Mouse (Mus musculus): ENCODE data around the gene Cdk2ap2. TPM values are rescaled to one million over a fixed set of nuclear protein-coding genes. Genes with fewer than 3 reads are reported as not detected.
"Not testable (repeated sequence)": the region's sequence is repeated elsewhere in the genome, so short reads cannot be mapped to it uniquely, and the experiment has no call there.

The Cdk2ap2 gene
- polyA plus RNA-seq, 1 experiment from 2014 or later: 116 TPM

DNA sequence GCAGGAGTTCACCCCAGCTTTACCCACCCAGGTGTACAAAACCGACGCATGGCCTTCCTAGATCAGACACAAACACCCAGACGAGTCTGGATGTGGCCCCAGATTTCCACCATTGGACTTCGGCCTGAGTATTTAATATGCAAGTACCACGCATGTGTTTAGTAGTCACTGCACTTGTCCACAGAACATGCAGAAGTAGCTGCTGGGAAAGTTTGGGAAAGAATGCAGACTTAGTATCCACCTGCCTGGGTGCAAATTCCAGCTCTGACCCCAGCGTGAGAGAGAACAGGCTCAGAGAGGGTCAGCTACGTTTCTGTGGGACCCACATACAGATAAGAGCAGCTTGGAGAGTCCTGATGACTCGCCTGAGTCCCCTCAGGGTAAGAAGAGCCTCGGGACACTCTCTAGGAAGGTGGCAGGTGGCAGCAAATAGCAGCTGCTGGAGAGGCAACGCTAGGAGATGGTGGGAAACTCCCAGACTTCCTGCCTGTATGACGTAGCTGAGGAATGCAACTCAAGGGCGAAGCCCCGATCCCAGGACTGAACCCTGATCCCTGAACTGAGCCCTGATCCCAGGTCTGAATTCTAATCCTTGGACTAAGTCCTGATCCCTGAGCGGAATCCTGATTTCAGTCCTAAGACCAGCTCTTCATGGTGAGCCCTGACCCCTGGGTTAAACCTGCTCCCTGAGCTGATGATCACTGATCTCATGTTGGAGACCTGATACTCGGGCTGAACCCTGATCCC lies 40.9 kb upstream of the Cdk2ap2 start:
- no peaks in the 10 kb centered on the region for H3K4me1 ChIP-seq (ENCODE audit: control insufficient read depth, insufficient read depth, low read length)
- no peak overlapping the region for H3K4me3 ChIP-seq (ENCODE audit: low read length)
- no peaks in the 10 kb centered on the region for H3K27me3 ChIP-seq (ENCODE audit: control insufficient read depth, insufficient read depth, low read length)
- H3K4me2 ChIP-seq (replicated peaks; ENCODE audit: low read depth, low read length): no peak overlapping the region
- H3K9ac ChIP-seq (ENCODE audit: low read depth, low read length): no peak overlapping the region; the same call in 1 of the 2 replicates
- no peaks in the 10 kb centered on the region for H3K36me3 ChIP-seq (ENCODE audit: control insufficient read depth, insufficient read depth, low read length)
- H3K27ac ChIP-seq (ENCODE audit: low read depth, low read length): no peak overlapping the region
- no peak for ATAC-seq (ENCODE audit: low FRiP score, low TSS enrichment)
- no peaks in the 10 kb centered on the region for H3K9me3 ChIP-seq (ENCODE audit: control insufficient read depth, low read length)
- 56% methylated on average over 15 of the region's 15 CpGs for WGBS

DNA sequence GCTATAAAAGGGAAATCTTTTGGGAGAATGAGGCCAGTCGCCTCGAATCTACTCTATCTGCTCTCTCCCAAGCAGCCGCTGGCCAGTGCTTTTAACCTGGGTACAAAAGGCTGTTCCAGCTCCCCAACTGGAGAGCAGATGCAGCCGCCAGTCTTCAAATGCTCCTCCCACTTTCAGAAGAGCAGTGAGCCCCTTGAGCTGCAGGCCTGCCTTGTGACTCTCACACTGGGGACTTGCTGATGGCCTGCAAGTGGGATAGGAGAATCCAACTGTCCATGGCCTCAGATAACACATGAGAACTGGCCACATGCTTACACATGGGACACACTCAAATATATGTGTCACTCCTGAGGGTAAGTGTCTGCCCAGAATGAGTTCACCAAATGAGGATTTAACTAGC lies 40.3 kb upstream of the Cdk2ap2 start:
- no peak for ATAC-seq (ENCODE audit: low FRiP score, low TSS enrichment)
- Histone ChIP-seq H3K27ac (ENCODE audit: low read depth, low read length) (no peak overlapping the region), H3K4me1 (ENCODE audit: control insufficient read depth, insufficient read depth, low read length) (no peaks in the 10 kb centered on the region), H3K9ac (ENCODE audit: low read depth, low read length) (no peak overlapping the region; the same call in 1 of the 2 replicates), H3K9me3 (ENCODE audit: control insufficient read depth, low read length) (no peaks in the 10 kb centered on the region), H3K36me3 (ENCODE audit: control insufficient read depth, insufficient read depth, low read length) (no peaks in the 10 kb centered on the region), H3K4me3 (ENCODE audit: low read length) (no peak overlapping the region), H3K27me3 (ENCODE audit: control insufficient read depth, insufficient read depth, low read length) (no peaks in the 10 kb centered on the region), H3K4me2 (replicated peaks; ENCODE audit: low read depth, low read length) (no peak overlapping the region)
- WGBS: 51% methylated on average over 4 of the region's 4 CpGs

DNA sequence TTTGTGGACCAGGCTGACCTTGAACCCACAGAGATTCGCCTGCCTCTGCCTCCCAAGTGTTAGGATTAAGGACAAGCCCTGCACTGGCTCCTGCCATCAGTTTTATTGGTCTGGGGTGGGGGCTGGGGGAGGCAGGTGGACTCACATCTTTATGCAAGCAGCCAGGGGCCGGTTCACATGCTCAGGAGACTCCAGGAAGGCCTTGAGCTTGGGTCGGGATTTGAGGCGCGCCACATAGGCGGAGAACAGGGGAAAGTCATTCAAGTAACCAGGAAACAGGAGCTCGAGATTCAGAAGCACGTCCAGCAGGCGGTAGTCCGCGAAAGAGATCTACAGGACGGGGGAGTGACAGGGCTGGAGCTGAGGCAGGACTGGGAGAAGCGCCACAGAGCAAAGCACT lies 39.6 kb upstream of the Cdk2ap2 start:
- WGBS: 78% methylated on average over 13 of the region's 13 CpGs
- Histone ChIP-seq H3K27me3 (ENCODE audit: control insufficient read depth, insufficient read depth, low read length) (no peaks in the 10 kb centered on the region), H3K9ac (ENCODE audit: low read depth, low read length) (no peak overlapping the region), H3K4me3 (ENCODE audit: low read length) (no peak overlapping the region), H3K36me3 (ENCODE audit: control insufficient read depth, insufficient read depth, low read length) (no peaks in the 10 kb centered on the region), H3K9me3 (ENCODE audit: control insufficient read depth, low read length) (no peaks in the 10 kb centered on the region), H3K27ac (ENCODE audit: low read depth, low read length) (no peak overlapping the region), H3K4me1 (ENCODE audit: control insufficient read depth, insufficient read depth, low read length) (no peaks in the 10 kb centered on the region), H3K4me2 (replicated peaks; ENCODE audit: low read depth, low read length) (no peak overlapping the region)
- ATAC-seq (ENCODE audit: low FRiP score, low TSS enrichment): no peak

DNA sequence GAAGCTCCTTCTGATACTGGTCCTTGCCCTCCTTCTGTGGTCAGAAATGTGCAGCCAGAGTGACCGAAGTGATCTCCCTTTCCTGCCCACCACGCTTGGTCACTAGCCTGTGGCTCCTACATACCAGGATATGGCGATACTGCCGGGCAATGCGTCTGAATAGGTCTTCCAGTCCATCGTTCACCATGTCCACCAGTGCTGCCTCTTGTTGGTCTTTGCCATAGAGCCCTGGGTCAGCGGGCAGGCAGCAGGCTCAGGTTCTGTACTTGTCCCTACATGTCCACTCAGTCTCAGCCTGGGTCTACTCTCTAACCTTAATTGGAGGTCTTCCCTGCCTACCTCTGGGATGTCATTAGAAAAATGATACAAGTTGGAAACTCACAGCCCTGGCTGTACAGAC lies 39.0 kb upstream of the Cdk2ap2 start:
- Histone ChIP-seq H3K4me1 (ENCODE audit: control insufficient read depth, insufficient read depth, low read length) (no peaks in the 10 kb centered on the region), H3K4me2 (replicated peaks; ENCODE audit: low read depth, low read length) (no peak overlapping the region), H3K36me3 (ENCODE audit: control insufficient read depth, insufficient read depth, low read length) (no peaks in the 10 kb centered on the region), H3K9me3 (ENCODE audit: control insufficient read depth, low read length) (no peaks in the 10 kb centered on the region), H3K4me3 (ENCODE audit: low read length) (no peak overlapping the region), H3K27ac (ENCODE audit: low read depth, low read length) (no peak overlapping the region), H3K9ac (ENCODE audit: low read depth, low read length) (no peak overlapping the region), H3K27me3 (ENCODE audit: control insufficient read depth, insufficient read depth, low read length) (no peaks in the 10 kb centered on the region)
- 96% methylated on average over 7 of the region's 7 CpGs for WGBS
- no peak for ATAC-seq (ENCODE audit: low FRiP score, low TSS enrichment)

DNA sequence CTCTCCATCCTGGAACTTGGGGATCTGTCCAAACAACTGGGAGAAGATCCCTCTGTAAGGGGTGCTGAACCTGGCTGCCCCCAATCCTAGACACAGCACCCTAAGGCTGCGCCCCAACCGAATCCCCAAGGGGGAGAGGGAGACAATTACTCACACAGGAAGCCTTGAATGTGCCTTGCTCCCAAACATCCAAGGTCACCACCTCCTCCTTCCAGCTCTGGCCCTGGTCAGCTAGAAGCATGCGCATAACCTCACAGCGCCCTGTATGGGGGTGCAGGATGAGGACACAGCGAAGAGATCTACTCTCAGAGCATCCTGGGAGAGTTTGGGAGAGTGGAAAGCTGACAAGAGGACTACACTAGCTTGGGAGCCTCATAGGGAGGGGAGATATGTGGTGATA lies 38.4 kb upstream of the Cdk2ap2 start:
- 95% methylated on average over 5 of the region's 5 CpGs for WGBS
- Histone ChIP-seq H3K9ac (ENCODE audit: low read depth, low read length) (no peak overlapping the region), H3K9me3 (ENCODE audit: control insufficient read depth, low read length) (no peaks in the 10 kb centered on the region), H3K36me3 (ENCODE audit: control insufficient read depth, insufficient read depth, low read length) (no peaks in the 10 kb centered on the region), H3K27me3 (ENCODE audit: control insufficient read depth, insufficient read depth, low read length) (no peaks in the 10 kb centered on the region), H3K27ac (ENCODE audit: low read depth, low read length) (no peak overlapping the region), H3K4me1 (ENCODE audit: control insufficient read depth, insufficient read depth, low read length) (no peaks in the 10 kb centered on the region), H3K4me2 (replicated peaks; ENCODE audit: low read depth, low read length) (no peak overlapping the region), H3K4me3 (ENCODE audit: low read length) (no peak overlapping the region)
- no peak for ATAC-seq (ENCODE audit: low FRiP score, low TSS enrichment)

DNA sequence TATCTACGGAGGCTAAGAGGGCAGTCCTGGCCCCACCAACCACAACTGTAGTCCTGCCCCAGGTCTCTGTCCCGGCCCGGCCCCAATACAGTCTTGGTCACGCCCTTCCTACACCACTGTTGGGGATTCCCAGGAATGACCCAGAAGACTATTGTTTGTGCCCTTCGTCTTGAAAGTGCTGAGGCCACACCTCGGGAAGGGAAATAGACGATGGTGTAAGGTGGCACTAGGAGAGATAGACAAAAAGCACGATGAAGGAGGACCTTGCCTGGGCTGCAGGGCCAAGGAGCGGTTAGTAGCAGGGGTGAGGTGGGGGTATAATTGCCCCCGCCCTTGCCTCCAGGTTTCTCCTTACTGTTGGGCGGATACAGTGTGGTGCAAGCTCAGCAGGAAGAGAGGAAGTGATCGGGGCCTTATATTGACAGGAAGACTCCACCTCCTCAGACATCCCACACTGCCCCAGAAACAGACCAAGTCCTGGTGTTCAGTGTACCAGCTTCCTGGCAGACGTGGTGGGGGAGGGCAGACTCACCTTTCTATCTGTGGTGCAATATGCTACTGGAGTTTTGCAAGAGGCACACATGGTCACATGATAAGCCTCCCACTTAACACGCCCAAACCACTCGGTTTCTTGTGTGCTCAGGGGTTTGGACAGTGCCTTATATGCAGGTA lies 37.8 kb upstream of the Cdk2ap2 start, which contains the start of gene Gstp3:
Gene Gstp3 (minus strand): TSS at position 501 of the 672 bp plus-strand sequence.
- Histone ChIP-seq H3K4me2 (replicated peaks; ENCODE audit: low read depth, low read length) (no peak within 1 kb of the TSS), H3K36me3 (ENCODE audit: control insufficient read depth, insufficient read depth, low read length) (no peaks in the 10 kb centered on the region), H3K27ac (ENCODE audit: low read depth, low read length) (no peak within 1 kb of the TSS), H3K27me3 (ENCODE audit: control insufficient read depth, insufficient read depth, low read length) (no peaks in the 10 kb centered on the region), H3K9ac (ENCODE audit: low read depth, low read length) (no peak within 1 kb of the TSS), H3K4me1 (ENCODE audit: control insufficient read depth, insufficient read depth, low read length) (no peaks in the 10 kb centered on the region), H3K9me3 (ENCODE audit: control insufficient read depth, low read length) (no peaks in the 10 kb centered on the region), H3K4me3 (ENCODE audit: low read length) (no peak within 1 kb of the TSS)
- WGBS: 78% methylated on average over 15 of the region's 15 CpGs
- no peak for ATAC-seq (ENCODE audit: low FRiP score, low TSS enrichment)

- not testable (repeated sequence) for ATAC-seq (ENCODE audit: low FRiP score, low TSS enrichment); H3K27ac ChIP-seq (ENCODE audit: low read depth, low read length); H3K4me3 ChIP-seq (ENCODE audit: low read length); H3K9me3 ChIP-seq (ENCODE audit: control insufficient read depth, low read length); H3K4me2 ChIP-seq (replicated peaks; ENCODE audit: low read depth, low read length); H3K27me3 ChIP-seq (ENCODE audit: control insufficient read depth, insufficient read depth, low read length); H3K36me3 ChIP-seq (ENCODE audit: control insufficient read depth, insufficient read depth, low read length); H3K9ac ChIP-seq (ENCODE audit: low read depth, low read length); H3K4me1 ChIP-seq (ENCODE audit: control insufficient read depth, insufficient read depth, low read length)
- 92% methylated on average over 8 of the region's 8 CpGs for WGBS
Observed at GRCm38 (mm10) chr19:4060044-4060898, 36.7 kb upstream of the Cdk2ap2 start.

DNA sequence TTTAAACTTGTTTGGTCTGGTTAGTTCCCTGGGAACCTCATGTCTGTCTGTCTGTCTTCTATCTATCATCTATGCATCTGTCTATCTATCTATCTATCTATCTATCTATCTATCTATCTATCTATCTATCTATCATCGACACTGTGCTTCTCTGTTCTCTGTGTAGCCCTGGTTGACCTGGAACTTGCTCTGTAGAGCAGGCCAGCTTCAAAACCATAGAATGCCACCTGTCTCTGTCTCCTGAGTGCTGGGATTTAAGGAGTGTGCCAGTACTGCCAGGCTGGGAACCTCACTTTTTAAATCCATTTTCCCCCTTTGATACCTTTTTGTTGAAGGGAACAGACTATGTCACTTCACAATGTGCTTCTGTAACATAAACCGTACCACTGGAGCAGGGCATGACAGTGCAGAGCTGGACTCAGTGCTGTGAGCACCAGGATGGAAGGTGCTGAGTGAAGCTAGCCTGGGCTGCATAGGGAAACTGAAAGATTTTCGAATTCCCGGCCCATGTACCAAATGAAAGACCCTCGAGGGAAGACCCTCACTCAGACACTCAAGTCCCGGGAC lies 36.0 kb upstream of the Cdk2ap2 start:
- ATAC-seq (ENCODE audit: low FRiP score, low TSS enrichment): no peak
- WGBS: 96% methylated on average over 6 of the region's 6 CpGs
- Histone ChIP-seq H3K4me1 (ENCODE audit: control insufficient read depth, insufficient read depth, low read length) (no peaks in the 10 kb centered on the region), H3K9me3 (ENCODE audit: control insufficient read depth, low read length) (no peaks in the 10 kb centered on the region), H3K36me3 (ENCODE audit: control insufficient read depth, insufficient read depth, low read length) (no peaks in the 10 kb centered on the region), H3K27me3 (ENCODE audit: control insufficient read depth, insufficient read depth, low read length) (no peaks in the 10 kb centered on the region), H3K4me2 (replicated peaks; ENCODE audit: low read depth, low read length) (no peak overlapping the region), H3K27ac (ENCODE audit: low read depth, low read length) (no peak overlapping the region), H3K9ac (ENCODE audit: low read depth, low read length) (no peak overlapping the region), H3K4me3 (ENCODE audit: low read length) (no peak overlapping the region)

Data from kidney, embryonic 14.5 days (tissue).